Mouse (Mus musculus) liver, adult 2 months (tissue): ENCODE results near the gene Phldb2. TPM values are rescaled to one million over a fixed set of nuclear protein-coding genes. Genes with fewer than 3 reads are reported as not detected.
A peak's percentile ranks its signal among the peaks of the same experiment; 100 is the strongest.

Source experiments
- DNase-seq: peaks from one replicate; pipeline ENCODE4 v3.0.0-alpha.2; 2011; ENCODE audit warnings: low read depth, low spot score; ENCODE audit errors: extremely low read depth
- H3K27ac ChIP-seq: fragments of 200-500 bp; replicated peaks from 2 replicates; pipeline ENCODE4 v1.5.1; 2012; ENCODE audit warnings: low read depth, mild to moderate bottlenecking, control low read depth, inconsistent platforms, low read length; ENCODE audit not compliant: insufficient read depth
- H3K27me3 ChIP-seq: fragments of 200-500 bp; 2 replicates; pipeline ENCODE4 v1.6.1; 2012; ENCODE audit warnings: mild to moderate bottlenecking, moderate library complexity, low read length, inconsistent platforms; ENCODE audit not compliant: control insufficient read depth, insufficient read depth
- H3K36me3 ChIP-seq: fragments of 200-500 bp; 2 replicates; pipeline ENCODE4 v1.6.1; 2012; ENCODE audit warnings: low read length, inconsistent platforms; ENCODE audit not compliant: control insufficient read depth, insufficient read depth
- H3K4me1 ChIP-seq: fragments of 200-500 bp; 2 replicates; pipeline ENCODE4 v1.6.1; 2011; ENCODE audit warnings: low read length; ENCODE audit not compliant: control insufficient read depth, insufficient read depth
- H3K4me3 ChIP-seq: fragments of 200-500 bp; 2 replicates; pipeline ENCODE4 v1.5.1; 2011; ENCODE audit warnings: low read depth, mild to moderate bottlenecking, control low read depth, low read length, moderate library complexity; ENCODE audit not compliant: insufficient read depth
- H3K79me2 ChIP-seq: fragments of 200-500 bp; 2 replicates; pipeline ENCODE4 v1.6.1; 2012; ENCODE audit warnings: inconsistent platforms, mild to moderate bottlenecking, low read length, moderate library complexity; ENCODE audit not compliant: control insufficient read depth, insufficient read depth
- H3K9ac ChIP-seq: fragments of 200-500 bp; 2 replicates; pipeline ENCODE4 v1.6.1; 2012; ENCODE audit warnings: low read depth, mild to moderate bottlenecking, control low read depth, inconsistent platforms, low read length
- CTCF ChIP-seq: fragments of 200-500 bp; IDR thresholded peaks from 2 replicates; pipeline ENCODE4 v1.5.1; 2011; ENCODE audit warnings: low read depth, low read length, control low read depth
- POLR2A ChIP-seq: fragments of 200-500 bp; IDR thresholded peaks from 2 replicates; pipeline ENCODE4 v1.6.1; 2011; ENCODE audit warnings: low read length, control low read depth; ENCODE audit not compliant: insufficient read depth; ENCODE audit errors: extremely low read depth
- WGBS: fragments of 180-500 bp; shearing (Covaris S2); methylation state at CpG from one replicate; pipeline ENCODE4 v1.1.7; 2018; 5-methylcytosine and 5-hydroxymethylcytosine counted together
- polyA plus RNA-seq: library from polyadenylated mRNA; depleted of rRNA; stranded (reverse); fragments of >200 nt; gene quantifications from 2 replicates; pipeline ENCODE4 v1.2.3, GENCODE M21; 2012
- total RNA-seq: library from RNA; depleted of rRNA; stranded (reverse); fragments of >200 nt; gene quantifications from 2 replicates; pipeline ENCODE4 v1.2.3, GENCODE M21; 2014

Gene Phldb2
- total and polyA plus RNA-seq, 2 experiments, result 19.1 to 58.3 TPM

DNA sequence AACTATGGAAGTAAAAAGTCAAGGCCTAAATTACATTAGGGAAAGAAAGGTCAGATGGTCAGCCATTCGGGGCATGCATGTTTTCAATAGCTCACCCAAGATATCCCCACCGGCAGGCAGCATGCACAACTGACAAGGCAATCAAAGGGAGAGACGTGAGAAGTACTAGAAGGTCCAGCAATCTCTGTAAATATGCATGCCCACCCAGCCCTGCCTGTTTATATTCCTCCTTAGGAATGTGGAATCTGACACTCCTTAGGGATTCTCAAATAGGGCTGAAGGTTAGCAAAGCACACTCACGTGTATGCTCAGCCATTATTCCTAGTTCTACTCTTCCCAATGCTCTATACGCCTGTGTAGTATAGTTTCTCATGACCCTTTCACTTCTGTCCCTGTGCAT lies 9.7 kb upstream of the Phldb2 start:
- peaks cover 69% of the 10 kb centered on the region for H3K36me3 ChIP-seq
- TF ChIP-seq CTCF, result no peak
- no peak for TF ChIP-seq POLR2A
- 62% methylated on average over 5 of the region's 5 CpGs for WGBS
- no peaks in the 10 kb centered on the region for H3K27me3 ChIP-seq
- no peaks in the 10 kb centered on the region; the same call in 1 of the 2 replicates for H3K79me2 ChIP-seq
- no peak overlapping the region for H3K9ac ChIP-seq
- H3K4me3 ChIP-seq, result no peak overlapping the region
- no peak for DNase-seq
- H3K27ac ChIP-seq, result no peak overlapping the region
- H3K4me1 ChIP-seq, result peaks cover 11% of the 10 kb centered on the region

DNA sequence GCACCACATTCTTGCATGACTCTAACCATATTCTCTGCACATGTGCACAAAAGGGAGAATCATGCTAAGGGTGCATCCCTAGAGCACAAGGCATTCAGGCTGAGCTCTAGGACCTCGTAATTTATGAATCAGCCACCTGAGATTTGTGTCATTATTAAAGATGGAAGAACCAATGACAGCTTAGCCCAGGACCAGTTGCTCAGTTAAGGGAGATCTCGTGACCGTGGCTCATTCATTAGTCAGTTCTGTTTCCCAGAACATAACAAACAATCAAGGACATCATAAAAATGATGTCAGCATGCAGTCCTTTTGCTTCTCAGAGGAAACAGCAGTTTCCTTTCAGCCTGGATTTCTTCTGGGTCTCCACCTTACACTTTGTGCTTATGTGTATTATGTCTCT lies 7.6 kb upstream of the Phldb2 start:
- 66% methylated on average over 3 of the region's 3 CpGs for WGBS
- Histone ChIP-seq H3K27ac (no peak overlapping the region; the same call in 1 of the 2 replicates), H3K9ac (no peak overlapping the region), H3K4me3 (no peak overlapping the region), H3K36me3 (peaks cover 69% of the 10 kb centered on the region), H3K27me3 (no peaks in the 10 kb centered on the region), H3K4me1 (peaks cover 9% of the 10 kb centered on the region), H3K79me2 (no peaks in the 10 kb centered on the region; the same call in 1 of the 2 replicates)
- DNase-seq, result no peak
- TF ChIP-seq CTCF (no peak), POLR2A (no peak)

DNA sequence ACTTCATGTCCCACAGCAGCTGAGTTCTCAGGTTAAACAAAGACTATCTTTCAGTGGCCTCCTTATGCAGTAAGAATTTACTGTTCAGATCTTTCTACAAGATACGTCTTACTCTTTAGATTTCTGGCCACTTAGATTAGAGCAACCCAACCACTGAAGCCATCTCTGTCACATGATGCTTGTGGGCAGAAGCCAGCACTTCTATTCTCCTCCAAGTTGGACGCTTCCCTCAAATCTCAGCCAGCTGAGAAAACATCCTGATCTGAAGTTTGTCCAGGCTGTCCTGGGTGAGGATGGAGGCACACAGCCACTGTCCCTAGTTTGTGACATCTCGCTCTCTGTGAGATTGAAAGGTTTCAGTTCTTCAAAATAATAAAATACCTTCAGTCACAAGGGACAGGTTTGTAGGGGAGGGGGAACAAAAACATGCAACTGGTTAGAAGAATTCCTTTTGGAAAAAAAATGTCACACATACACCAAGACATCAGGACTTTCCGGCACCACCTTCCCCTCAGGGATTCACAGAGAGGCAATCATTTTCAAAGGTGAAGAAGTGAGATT lies 3.1 kb upstream of the Phldb2 start:
- H3K79me2 ChIP-seq, result no peaks in the 10 kb centered on the region
- H3K9ac ChIP-seq, result no peak overlapping the region
- H3K27ac ChIP-seq, result no peak overlapping the region
- no peak overlapping the region for H3K4me3 ChIP-seq
- peaks cover 27% of the 10 kb centered on the region for H3K36me3 ChIP-seq
- peak; percentile 65 for DNase-seq
- TF ChIP-seq CTCF, result no peak
- no peak for TF ChIP-seq POLR2A
- no peaks in the 10 kb centered on the region for H3K27me3 ChIP-seq
- peaks cover 7% of the 10 kb centered on the region for H3K4me1 ChIP-seq
- 58% methylated on average over 4 of the region's 4 CpGs for WGBS

DNA sequence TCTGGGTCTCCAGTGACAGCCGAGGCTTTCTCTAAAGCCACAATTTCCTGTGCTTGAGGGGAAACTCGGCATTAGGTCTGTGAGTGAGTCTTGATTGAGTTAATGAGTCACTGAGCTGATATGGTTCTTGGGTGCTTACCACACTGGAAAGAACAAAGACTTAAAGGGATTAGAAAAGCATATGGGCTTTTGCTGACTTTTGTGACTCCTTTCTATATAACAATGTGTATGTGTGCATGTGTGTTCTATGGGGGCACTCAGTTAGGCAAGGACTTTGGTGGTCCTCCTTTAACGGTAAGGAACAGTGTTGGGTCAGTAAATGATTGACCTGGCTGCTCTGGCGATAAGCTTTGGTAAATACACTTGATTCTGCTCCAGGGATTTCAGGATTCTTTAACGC lies 897 bp downstream of the Phldb2 start:
- H3K27ac ChIP-seq, result peak overlapping the region; percentile 86
- H3K79me2 ChIP-seq, result peaks cover 7% of the 10 kb centered on the region
- peak overlapping the region; percentile 82 for H3K9ac ChIP-seq
- H3K4me3 ChIP-seq, result peak overlapping the region; percentile 77
- 12% methylated on average over 5 of the region's 5 CpGs for WGBS
- peak; percentile 88 for DNase-seq
- TF ChIP-seq CTCF (no peak), POLR2A (no peak)
- peaks cover 15% of the 10 kb centered on the region for H3K4me1 ChIP-seq
- peaks cover 11% of the 10 kb centered on the region for H3K36me3 ChIP-seq
- H3K27me3 ChIP-seq, result no peaks in the 10 kb centered on the region

DNA sequence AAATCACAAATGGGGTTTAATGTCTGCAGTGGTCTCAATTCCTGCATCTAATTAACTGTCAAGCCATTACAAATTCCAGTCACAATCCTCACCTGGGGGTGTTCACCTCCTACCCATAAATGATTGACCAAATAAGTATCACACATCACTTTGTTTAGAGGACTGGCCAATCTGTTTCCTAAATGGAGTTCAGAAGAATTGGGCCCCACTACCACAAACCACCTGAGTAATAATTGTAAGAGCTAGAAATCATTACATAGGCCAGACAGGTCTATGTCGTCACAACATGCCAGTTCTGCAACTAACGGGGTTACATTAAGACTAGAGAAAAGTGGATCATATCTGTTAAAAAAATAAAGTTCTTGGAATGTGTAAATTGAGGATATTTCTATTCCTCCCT lies 1.4 kb downstream of the Phldb2 start:
- WGBS, result 23% methylated on average over 2 of the region's 2 CpGs
- Histone ChIP-seq H3K9ac (peak overlapping the region; percentile 51; the same call in 1 of the 2 replicates), H3K4me1 (peaks cover 19% of the 10 kb centered on the region), H3K79me2 (peaks cover 10% of the 10 kb centered on the region), H3K4me3 (peak overlapping the region; percentile 77), H3K27me3 (no peaks in the 10 kb centered on the region), H3K27ac (peak overlapping the region; percentile 86), H3K36me3 (peaks cover 13% of the 10 kb centered on the region)
- DNase-seq, result peak; percentile 77
- TF ChIP-seq POLR2A, result no peak
- TF ChIP-seq CTCF, result no peak

DNA sequence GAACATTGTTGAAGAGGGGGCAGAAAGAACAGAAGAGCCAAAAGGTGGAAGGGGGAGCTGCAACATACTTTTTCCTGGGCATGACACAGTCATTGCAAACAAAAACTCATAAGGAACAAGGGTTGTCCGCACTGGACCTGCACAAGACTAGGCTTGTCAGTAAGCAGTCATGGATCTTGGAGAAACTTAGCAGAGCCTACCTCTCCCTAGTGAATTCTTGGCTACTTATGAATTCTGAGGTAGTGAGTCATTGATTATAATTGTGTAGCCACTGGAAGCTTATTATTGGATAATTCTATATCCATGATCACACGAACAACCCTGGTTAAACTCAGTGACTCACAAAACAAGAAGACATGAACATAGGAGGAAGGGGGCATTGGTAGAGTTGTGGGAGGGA lies 7.1 kb downstream of the Phldb2 start:
- Histone ChIP-seq H3K36me3 (peaks cover 18% of the 10 kb centered on the region), H3K9ac (peak overlapping the region; percentile 78), H3K27ac (peak overlapping the region; percentile 86), H3K4me3 (peak overlapping the region; percentile 54), H3K4me1 (peaks cover 15% of the 10 kb centered on the region), H3K79me2 (peaks cover 20% of the 10 kb centered on the region), H3K27me3 (no peaks in the 10 kb centered on the region)
- peak; percentile 54 for DNase-seq
- 28% methylated on average over 2 of the region's 2 CpGs for WGBS
- no peak for TF ChIP-seq CTCF
- TF ChIP-seq POLR2A, result no peak
